Mouse (Mus musculus) forebrain, embryonic 15.5 days (tissue): ENCODE measurements around the gene Zbtb8os. TPM values are rescaled to one million over a fixed set of nuclear protein-coding genes. Genes with fewer than 3 reads are reported as not detected.

Source experiments
- ATAC-seq: fragments of 200-750 bp; cut with Nextera tagmentation; replicated peaks from 2 replicates; pipeline ENCODE4 v1.8.0; 2017; ENCODE audit warnings: mild to moderate bottlenecking, moderate TSS enrichment, moderate library complexity
- H3K27ac ChIP-seq: fragments of 300-500 bp; sonication (generic); replicated peaks from 2 replicates; pipeline ENCODE4 v1.5.1; 2015; ENCODE audit warnings: mild to moderate bottlenecking, inconsistent platforms
- H3K27me3 ChIP-seq: fragments of 300-500 bp; sonication (generic); 2 replicates; pipeline ENCODE4 v1.6.1; 2015; ENCODE audit warnings: inconsistent platforms
- H3K36me3 ChIP-seq: fragments of 300-500 bp; sonication (generic); 2 replicates; pipeline ENCODE4 v1.6.1; 2015; ENCODE audit warnings: mild to moderate bottlenecking, inconsistent platforms
- H3K4me1 ChIP-seq: fragments of 300-500 bp; sonication (generic); 2 replicates; pipeline ENCODE4 v1.6.1; 2015; ENCODE audit warnings: inconsistent platforms
- H3K4me2 ChIP-seq: fragments of 300-500 bp; sonication (generic); replicated peaks from 2 replicates; pipeline ENCODE4 v1.6.1; 2015; ENCODE audit warnings: mild to moderate bottlenecking, inconsistent platforms
- H3K4me3 ChIP-seq: fragments of 300-500 bp; sonication (generic); 2 replicates; pipeline ENCODE4 v1.5.1; 2015; ENCODE audit warnings: mild to moderate bottlenecking, inconsistent platforms
- H3K9ac ChIP-seq: fragments of 300-500 bp; sonication (generic); replicated peaks from 2 replicates; pipeline ENCODE4 v1.6.1; 2015; ENCODE audit warnings: mild to moderate bottlenecking, inconsistent platforms
- H3K9me3 ChIP-seq: fragments of 300-500 bp; sonication (generic); 2 replicates; pipeline ENCODE4 v1.6.1; 2016; ENCODE audit warnings: inconsistent platforms
- WGBS: fragments of 180-500 bp; shearing (Covaris S2); methylation state at CpG from one replicate; pipeline ENCODE4 v1.1.7; 2015; ENCODE audit warnings: mixed read lengths; 5-methylcytosine and 5-hydroxymethylcytosine counted together
- polyA plus RNA-seq: library from polyadenylated mRNA; unstranded; fragments of >200 nt; fragmentation: Nextera tagmentation; extraction: Ambion mirVana; gene quantifications from 2 replicates; pipeline ENCODE4 v1.2.1, GENCODE M21; 2015

Zbtb8os gene
- polyA plus RNA-seq, 1 experiment from 2014 or later: 29.1 TPM

GRCm38 (mm10) chr4:129382029-129382428, 46.5 kb downstream of the Zbtb8os start:
- no peak overlapping the region for H3K4me3 ChIP-seq
- no peaks in the 10 kb centered on the region for H3K27me3 ChIP-seq
- H3K36me3 ChIP-seq: no peaks in the 10 kb centered on the region
- ATAC-seq: no peak
- H3K9ac ChIP-seq: no peak overlapping the region
- H3K27ac ChIP-seq: no peak overlapping the region
- no peaks in the 10 kb centered on the region for H3K9me3 ChIP-seq
- no peak overlapping the region for H3K4me2 ChIP-seq
- peaks cover 4% of the 10 kb centered on the region; the same call in 1 of the 2 replicates for H3K4me1 ChIP-seq
- 86% methylated on average over 9 of the region's 9 CpGs for WGBS

DNA sequence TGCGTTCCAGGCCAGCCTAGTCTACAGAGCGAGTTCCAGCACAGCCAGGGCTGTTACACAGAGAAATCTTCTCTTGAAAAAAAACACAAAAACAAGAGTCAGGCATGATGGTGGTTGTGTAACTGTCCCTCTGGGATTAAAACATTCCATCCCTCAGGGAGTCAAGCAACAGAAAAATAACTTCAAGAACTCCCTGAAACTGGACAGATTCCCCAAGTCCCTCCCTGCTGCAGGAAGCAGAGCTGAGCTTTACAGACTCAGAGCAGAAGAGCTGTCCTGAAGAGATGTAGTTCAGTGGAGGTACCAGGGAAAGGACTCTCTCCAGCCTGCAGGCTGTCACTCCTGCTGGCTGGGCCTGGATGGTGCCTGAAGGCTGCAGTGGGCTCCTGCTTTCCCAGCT, 47.0 kb downstream of the Zbtb8os start:
- H3K27ac ChIP-seq: no peak overlapping the region
- H3K4me1 ChIP-seq: peaks cover 4% of the 10 kb centered on the region; the same call in 1 of the 2 replicates
- H3K36me3 ChIP-seq: no peaks in the 10 kb centered on the region
- H3K9me3 ChIP-seq: no peaks in the 10 kb centered on the region
- no peak overlapping the region for H3K9ac ChIP-seq
- H3K27me3 ChIP-seq: no peaks in the 10 kb centered on the region
- no peak overlapping the region for H3K4me3 ChIP-seq
- ATAC-seq: no peak
- no peak overlapping the region for H3K4me2 ChIP-seq
- 92% methylated on average over 2 of the region's 2 CpGs for WGBS

GRCm38 (mm10) chr4:129383586-129383985, 48.1 kb downstream of the Zbtb8os start:
- H3K36me3 ChIP-seq: no peaks in the 10 kb centered on the region
- H3K4me3 ChIP-seq: no peak overlapping the region
- no peak overlapping the region for H3K9ac ChIP-seq
- no peaks in the 10 kb centered on the region for H3K4me1 ChIP-seq
- H3K27me3 ChIP-seq: no peaks in the 10 kb centered on the region
- H3K27ac ChIP-seq: no peak overlapping the region
- ATAC-seq: no peak
- 93% methylated on average over 3 of the region's 3 CpGs for WGBS
- H3K4me2 ChIP-seq: no peak overlapping the region
- H3K9me3 ChIP-seq: no peaks in the 10 kb centered on the region

DNA sequence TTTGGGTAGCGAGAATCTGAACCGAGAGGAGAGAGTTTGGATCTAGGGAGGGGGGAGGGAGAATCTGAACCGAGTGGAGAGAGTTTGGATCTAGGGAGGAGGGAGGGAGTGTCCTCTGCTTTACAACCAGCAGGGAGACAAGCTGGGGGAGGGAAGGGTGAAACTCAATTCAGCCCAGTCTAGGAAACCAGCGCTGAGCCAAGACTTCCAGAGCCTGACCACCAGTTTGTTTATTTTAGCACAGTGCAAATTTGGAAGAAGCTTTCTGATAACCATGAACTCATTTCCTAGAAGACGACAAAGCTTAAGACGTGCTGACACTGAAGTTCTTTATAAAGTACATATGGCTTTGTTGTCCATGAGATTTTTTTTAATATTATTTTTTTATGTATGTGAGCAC, 48.9 kb downstream of the Zbtb8os start:
- no peaks in the 10 kb centered on the region for H3K36me3 ChIP-seq
- no peak overlapping the region for H3K4me2 ChIP-seq
- no peaks in the 10 kb centered on the region for H3K4me1 ChIP-seq
- H3K4me3 ChIP-seq: no peak overlapping the region
- H3K9me3 ChIP-seq: no peaks in the 10 kb centered on the region
- H3K27ac ChIP-seq: no peak overlapping the region
- WGBS: 39% methylated on average over 6 of the region's 6 CpGs
- H3K27me3 ChIP-seq: no peaks in the 10 kb centered on the region
- H3K9ac ChIP-seq: no peak overlapping the region
- ATAC-seq: no peak

DNA sequence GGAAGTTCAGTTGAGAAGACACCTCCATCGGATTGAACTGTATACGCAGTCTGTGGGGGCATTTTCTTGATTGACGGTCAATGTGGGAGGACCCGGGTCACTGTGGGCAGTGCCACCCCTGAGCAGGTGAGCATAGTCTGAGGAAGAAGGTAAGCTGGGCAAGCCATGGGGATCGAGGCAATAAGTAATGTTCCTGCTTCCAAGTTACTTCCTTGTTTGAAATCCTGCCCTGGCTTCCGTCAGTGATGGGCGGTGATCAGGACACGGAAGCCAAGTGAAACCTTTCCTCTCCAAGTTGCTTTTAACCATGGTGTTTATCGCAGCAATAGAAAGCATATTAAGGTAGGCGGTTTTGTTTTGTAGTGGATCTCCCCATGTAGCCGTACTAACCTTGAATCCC, 50.2 kb downstream of the Zbtb8os start:
- no peaks in the 10 kb centered on the region for H3K36me3 ChIP-seq
- WGBS: 91% methylated on average over 11 of the region's 11 CpGs
- no peak for ATAC-seq
- H3K9ac ChIP-seq: no peak overlapping the region
- H3K27ac ChIP-seq: no peak overlapping the region
- H3K9me3 ChIP-seq: no peaks in the 10 kb centered on the region
- no peak overlapping the region for H3K4me3 ChIP-seq
- no peaks in the 10 kb centered on the region for H3K27me3 ChIP-seq
- no peaks in the 10 kb centered on the region for H3K4me1 ChIP-seq
- no peak overlapping the region for H3K4me2 ChIP-seq

DNA sequence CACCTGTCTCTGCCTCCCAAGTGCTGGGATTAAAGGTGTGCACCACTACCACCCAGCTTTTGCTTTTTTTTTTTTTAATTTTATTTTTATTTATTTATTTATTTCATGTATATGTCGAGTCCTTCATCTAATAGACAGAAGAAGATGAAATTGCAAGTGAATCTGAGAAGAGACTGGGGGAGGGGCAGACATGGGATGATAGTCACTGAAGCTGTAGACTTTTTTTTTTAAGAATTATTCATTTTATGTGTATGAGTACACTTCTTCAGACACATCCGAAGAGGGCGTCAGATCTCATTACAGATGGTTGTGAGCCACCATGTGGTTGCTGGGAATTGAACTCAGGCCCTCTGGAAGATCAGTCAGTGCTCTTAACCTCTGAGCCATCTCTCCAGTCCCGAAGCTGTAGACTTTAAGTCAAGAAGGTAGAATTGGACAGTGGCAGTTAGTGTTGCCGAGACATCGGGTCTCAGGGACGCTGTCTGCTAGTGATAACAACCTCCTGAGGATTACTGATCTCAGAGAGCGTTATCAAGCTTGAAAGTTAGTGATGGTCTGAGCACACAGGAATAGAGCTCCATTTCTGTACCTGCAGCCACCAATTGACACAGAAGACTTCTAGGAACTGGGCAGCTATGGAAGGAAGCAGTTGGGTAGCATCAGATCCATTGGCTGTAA, 50.9 kb downstream of the Zbtb8os start:
- no peak overlapping the region for H3K4me3 ChIP-seq
- no peak overlapping the region for H3K9ac ChIP-seq
- H3K27me3 ChIP-seq: no peaks in the 10 kb centered on the region
- H3K4me2 ChIP-seq: no peak overlapping the region
- H3K4me1 ChIP-seq: no peaks in the 10 kb centered on the region
- no peaks in the 10 kb centered on the region for H3K36me3 ChIP-seq
- H3K27ac ChIP-seq: no peak overlapping the region
- no peaks in the 10 kb centered on the region for H3K9me3 ChIP-seq
- WGBS: 92% methylated on average over 8 of the region's 8 CpGs
- ATAC-seq: no peak

DNA sequence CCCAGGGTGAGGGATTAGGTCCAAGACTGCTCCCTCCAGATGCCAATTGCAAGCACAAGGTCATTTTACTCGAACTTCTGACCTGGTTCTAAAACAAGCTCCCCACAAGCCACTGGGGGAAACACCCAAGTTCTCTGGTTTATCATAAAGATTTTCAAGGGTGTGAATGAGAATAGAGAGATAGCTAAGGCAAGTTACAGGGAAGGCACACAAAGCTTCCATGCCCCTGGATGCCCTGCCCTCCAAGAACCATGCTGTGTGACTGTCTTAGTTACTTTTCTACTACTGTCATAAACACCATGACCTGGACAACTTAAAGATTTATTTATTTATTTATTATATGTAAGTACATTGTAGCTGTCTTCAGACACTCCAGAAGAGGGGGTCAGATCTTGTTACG, 51.5 kb downstream of the Zbtb8os start:
- no peaks in the 10 kb centered on the region for H3K9me3 ChIP-seq
- H3K4me3 ChIP-seq: no peak overlapping the region
- WGBS: 87% methylated on average over 2 of the region's 2 CpGs
- no peak overlapping the region for H3K27ac ChIP-seq
- H3K27me3 ChIP-seq: no peaks in the 10 kb centered on the region
- ATAC-seq: no peak
- H3K4me1 ChIP-seq: no peaks in the 10 kb centered on the region
- H3K36me3 ChIP-seq: no peaks in the 10 kb centered on the region
- no peak overlapping the region for H3K4me2 ChIP-seq
- no peak overlapping the region for H3K9ac ChIP-seq

- Histone ChIP-seq H3K4me1 (no peaks in the 10 kb centered on the region), H3K9me3 (no peaks in the 10 kb centered on the region), H3K4me3 (no peak overlapping the region), H3K9ac (no peak overlapping the region), H3K27me3 (no peaks in the 10 kb centered on the region), H3K36me3 (no peaks in the 10 kb centered on the region), H3K27ac (no peak overlapping the region), H3K4me2 (no peak overlapping the region)
- ATAC-seq: no peak
- 66% methylated on average over 5 of the region's 5 CpGs for WGBS
Observed at GRCm38 (mm10) chr4:129388404-129388803, 52.9 kb downstream of the Zbtb8os start.

- ATAC-seq: no peak
- 87% methylated on average over 14 of the region's 14 CpGs for WGBS
- no peak overlapping the region for H3K27ac ChIP-seq
- H3K9ac ChIP-seq: no peak overlapping the region
- no peaks in the 10 kb centered on the region for H3K4me1 ChIP-seq
- H3K9me3 ChIP-seq: no peaks in the 10 kb centered on the region
- H3K4me2 ChIP-seq: no peak overlapping the region
- no peaks in the 10 kb centered on the region for H3K36me3 ChIP-seq
- no peaks in the 10 kb centered on the region for H3K27me3 ChIP-seq
- H3K4me3 ChIP-seq: no peak overlapping the region
Observed at GRCm38 (mm10) chr4:129390216-129390743, 54.8 kb downstream of the Zbtb8os start.

- H3K4me3 ChIP-seq: no peak overlapping the region
- H3K27me3 ChIP-seq: no peaks in the 10 kb centered on the region
- H3K4me1 ChIP-seq: no peaks in the 10 kb centered on the region
- H3K27ac ChIP-seq: no peak overlapping the region
- no peak overlapping the region for H3K4me2 ChIP-seq
- H3K9ac ChIP-seq: no peak overlapping the region
- no peak for ATAC-seq
- H3K9me3 ChIP-seq: no peaks in the 10 kb centered on the region
- 86% methylated on average over 7 of the region's 7 CpGs for WGBS
- H3K36me3 ChIP-seq: no peaks in the 10 kb centered on the region
Observed at GRCm38 (mm10) chr4:129390936-129391557, 55.6 kb downstream of the Zbtb8os start.

DNA sequence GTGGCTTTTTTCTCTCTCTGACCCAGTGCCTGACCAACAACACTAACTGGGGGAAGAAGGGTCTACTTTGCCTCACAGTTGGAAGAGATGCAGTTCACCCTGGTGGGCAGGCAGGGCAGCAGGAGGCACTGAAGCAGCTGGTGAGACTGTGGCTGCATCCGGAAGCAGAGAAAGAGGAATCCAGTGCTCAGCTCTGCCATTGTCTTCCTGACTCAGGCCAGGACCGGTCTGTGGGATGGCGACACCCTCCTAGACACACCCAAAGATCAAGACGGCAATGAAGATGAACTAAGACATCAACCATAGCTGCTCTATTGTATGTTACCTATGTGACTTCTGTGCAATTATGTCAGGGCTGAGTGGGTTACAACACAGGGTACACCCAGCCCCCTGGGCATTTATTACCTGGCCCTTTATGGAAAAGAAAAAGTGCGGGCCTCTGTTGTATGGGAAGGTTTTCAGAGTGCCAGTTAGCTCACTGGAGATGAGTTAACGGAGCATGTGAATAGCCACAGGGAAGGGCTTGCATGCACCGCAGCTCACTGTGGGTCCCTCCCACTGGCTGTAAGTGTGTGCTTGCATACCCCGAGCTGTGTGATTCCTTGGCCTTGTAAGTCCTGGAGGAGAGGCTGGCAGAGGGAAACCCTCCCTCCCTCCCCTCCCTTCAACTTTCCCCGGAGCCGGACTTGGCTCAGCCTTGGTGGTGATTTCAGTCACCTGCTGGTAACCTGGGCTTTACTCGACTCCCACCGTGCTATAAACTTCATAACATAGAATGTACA, 58.8 kb downstream of the Zbtb8os start:
- Histone ChIP-seq H3K27me3 (no peaks in the 10 kb centered on the region), H3K9ac (no peak overlapping the region), H3K27ac (no peak overlapping the region), H3K9me3 (no peaks in the 10 kb centered on the region), H3K4me2 (no peak overlapping the region), H3K4me1 (no peaks in the 10 kb centered on the region), H3K4me3 (no peak overlapping the region), H3K36me3 (no peaks in the 10 kb centered on the region)
- WGBS: 39% methylated on average over 12 of the region's 12 CpGs
- no peak for ATAC-seq

DNA sequence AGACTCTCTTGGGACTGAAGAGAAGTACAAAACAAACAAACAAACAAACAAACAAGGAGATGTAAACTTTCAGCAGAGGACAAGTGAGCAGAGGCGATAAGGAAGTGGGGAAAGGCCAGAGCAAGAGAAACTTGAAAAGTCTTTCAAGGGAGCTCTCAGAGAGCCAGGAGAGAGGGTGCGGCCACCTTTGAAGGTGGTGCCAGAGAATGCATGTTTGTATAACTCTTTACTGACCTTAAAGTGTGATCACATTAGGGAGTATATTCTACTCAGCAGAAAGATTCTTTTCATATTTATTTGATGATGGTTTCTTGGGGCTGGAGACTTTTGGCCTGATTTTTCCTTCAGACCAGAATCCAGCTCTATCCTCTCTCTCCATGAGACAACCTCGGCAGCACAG, 61.5 kb downstream of the Zbtb8os start:
- Histone ChIP-seq H3K4me3 (no peak overlapping the region), H3K4me2 (no peak overlapping the region), H3K9ac (no peak overlapping the region), H3K4me1 (no peaks in the 10 kb centered on the region), H3K27me3 (no peaks in the 10 kb centered on the region), H3K9me3 (no peaks in the 10 kb centered on the region), H3K27ac (no peak overlapping the region), H3K36me3 (no peaks in the 10 kb centered on the region)
- 91% methylated on average over 3 of the region's 3 CpGs for WGBS
- no peak for ATAC-seq
